Mouse (Mus musculus): ENCODE results near the gene Kcnk7. TPM values are rescaled to one million over a fixed set of nuclear protein-coding genes. Genes with fewer than 3 reads are reported as not detected.

Kcnk7 gene
- 0.97 and 1.0 TPM in 2 replicates for polyA plus RNA-seq (2012; rRNA removed)

DNA sequence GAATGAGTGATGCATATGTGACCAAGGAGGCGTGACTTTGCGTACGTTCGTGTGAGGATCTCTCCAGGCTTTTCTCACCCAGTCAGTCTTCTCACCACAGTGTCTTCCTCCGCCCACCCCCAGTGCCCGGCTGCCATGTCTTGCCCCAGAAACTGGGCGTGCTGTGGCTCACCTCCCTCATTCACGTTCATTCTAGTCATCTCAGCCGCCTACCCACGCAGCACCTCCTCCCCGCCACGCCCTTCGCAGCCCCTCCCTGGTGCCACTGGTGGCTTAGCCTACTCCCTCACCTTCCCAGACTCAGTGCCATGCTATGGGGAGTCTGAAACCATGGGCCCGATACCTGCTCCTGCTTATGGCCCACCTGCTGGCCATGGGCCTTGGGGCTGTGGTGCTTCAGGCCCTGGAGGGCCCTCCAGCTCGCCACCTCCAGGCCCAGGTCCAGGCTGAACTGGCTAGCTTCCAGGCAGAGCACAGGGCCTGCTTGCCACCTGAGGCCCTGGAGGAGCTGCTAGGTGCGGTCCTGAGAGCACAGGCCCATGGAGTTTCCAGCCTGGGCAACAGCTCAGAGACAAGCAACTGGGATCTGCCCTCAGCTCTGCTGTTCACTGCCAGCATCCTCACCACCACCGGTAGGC, at the start of gene Kcnk7:
Gene Kcnk7 (plus strand): TSS at position 205 of the 638 bp plus-strand sequence.
- no peak within 1 kb of the TSS for H3K4me3 ChIP-seq (ENCODE audit: control insufficient read depth, insufficient read depth, low read length)
- no peaks in the 10 kb centered on the region for H3K27me3 ChIP-seq (ENCODE audit: control insufficient read depth, insufficient read depth, low read length)
- peaks cover 36% of the 10 kb centered on the region for H3K36me3 ChIP-seq (ENCODE audit: control insufficient read depth, insufficient read depth, low read length)
- peak; percentile 25 for DNase-seq
- TF ChIP-seq CTCF (IDR thresholded peaks at IDR 0.05; ENCODE audit: borderline replicate concordance, control insufficient read depth, extremely low read depth, insufficient read depth, low read length, poor library complexity) (no peak), POLR2A (IDR thresholded peaks at IDR 0.05; ENCODE audit: control insufficient read depth, extremely low read depth, insufficient read depth, low read length, poor library complexity) (no peak)
- WGBS, result 76% methylated on average over 17 of the region's 17 CpGs
- peak within 1 kb of the TSS; percentile 52 for H3K27ac ChIP-seq (ENCODE audit: control insufficient read depth, insufficient read depth, low read length)
- H3K4me1 ChIP-seq (replicated peaks; ENCODE audit: control insufficient read depth, insufficient read depth, low read length), result peaks cover 22% of the 10 kb centered on the region

DNA sequence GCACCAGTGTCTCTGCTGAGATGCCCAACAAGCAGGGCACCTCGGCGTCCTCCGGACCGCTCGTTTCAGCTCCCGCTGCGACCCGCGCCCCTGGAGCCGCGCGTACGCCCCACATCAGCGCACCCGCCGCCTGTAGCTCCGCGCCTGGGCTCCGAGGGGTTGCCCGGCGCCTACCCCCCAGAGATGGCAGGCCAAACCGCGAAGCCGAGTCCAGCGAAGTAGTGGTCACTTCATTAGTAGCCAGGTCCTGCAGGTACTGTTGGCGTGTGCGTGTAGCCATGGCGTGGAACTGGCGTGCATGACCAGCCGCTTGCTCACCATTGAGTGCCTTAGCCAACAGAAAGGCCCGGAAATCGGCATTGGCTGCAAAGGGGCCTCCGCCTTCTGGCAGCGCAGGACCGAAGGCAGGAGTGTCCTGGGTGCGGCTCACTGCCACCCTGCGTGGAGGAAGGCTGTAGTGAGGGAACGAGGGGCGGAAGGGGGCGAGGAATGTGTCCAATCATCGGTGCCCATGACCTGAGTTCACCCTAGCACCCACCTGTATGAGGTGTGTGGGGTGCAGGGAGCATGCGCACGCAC, 49.4 kb upstream of the Kcnk7 start:
- TF ChIP-seq POLR2A (IDR thresholded peaks at IDR 0.05; ENCODE audit: control insufficient read depth, extremely low read depth, insufficient read depth, low read length, poor library complexity) (no peak), CTCF (IDR thresholded peaks at IDR 0.05; ENCODE audit: borderline replicate concordance, control insufficient read depth, extremely low read depth, insufficient read depth, low read length, poor library complexity) (no peak)
- no peak for DNase-seq
- no peaks in the 10 kb centered on the region for H3K27me3 ChIP-seq (ENCODE audit: control insufficient read depth, insufficient read depth, low read length)
- H3K4me1 ChIP-seq (replicated peaks; ENCODE audit: control insufficient read depth, insufficient read depth, low read length), result no peaks in the 10 kb centered on the region
- peaks cover 53% of the 10 kb centered on the region for H3K36me3 ChIP-seq (ENCODE audit: control insufficient read depth, insufficient read depth, low read length)
- 93% methylated on average over 43 of the region's 43 CpGs for WGBS
- H3K4me3 ChIP-seq (ENCODE audit: control insufficient read depth, insufficient read depth, low read length), result no peak overlapping the region
- H3K27ac ChIP-seq (ENCODE audit: control insufficient read depth, insufficient read depth, low read length), result no peak overlapping the region

DNA sequence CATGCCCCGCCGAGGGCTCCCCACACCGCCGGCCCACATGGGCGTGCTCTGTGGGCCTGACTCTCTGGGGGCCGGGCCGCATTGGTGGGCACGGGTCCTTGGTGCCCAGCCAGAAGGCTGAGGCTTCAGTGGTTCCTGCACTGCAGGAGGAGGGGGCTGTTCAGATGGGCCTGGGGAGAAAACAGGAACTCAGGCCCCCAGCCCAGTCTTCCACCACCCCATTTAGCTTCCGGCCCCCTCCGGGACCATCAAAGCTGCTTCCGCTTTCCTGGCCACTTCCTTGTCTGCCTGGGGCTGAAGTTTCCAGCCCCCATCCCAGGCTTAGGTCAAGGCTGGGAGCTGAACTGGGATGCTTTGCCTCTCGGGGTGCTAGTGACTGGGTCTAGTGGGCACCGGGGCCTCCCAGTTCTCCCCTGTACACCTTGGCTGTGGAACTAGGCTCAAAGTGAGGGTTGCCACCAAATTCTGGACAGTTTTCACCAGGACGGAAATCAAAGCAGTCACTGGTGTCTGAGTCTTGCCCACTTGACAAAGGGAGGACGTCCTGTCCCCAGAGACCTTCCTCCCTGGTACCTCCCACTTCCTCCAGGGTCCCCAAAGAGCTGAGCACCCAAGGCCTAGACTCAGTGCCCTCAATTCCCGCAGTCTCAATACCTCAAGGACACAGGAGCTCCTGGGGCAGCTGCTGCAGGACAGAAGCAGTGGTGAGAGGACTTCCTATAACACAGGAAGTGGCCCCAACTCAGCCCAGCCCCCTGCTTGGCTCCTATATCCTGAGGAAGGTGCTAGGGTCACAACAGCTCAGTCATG, 43.0 kb upstream of the Kcnk7 start:
- peaks cover 33% of the 10 kb centered on the region for H3K4me1 ChIP-seq (replicated peaks; ENCODE audit: control insufficient read depth, insufficient read depth, low read length)
- peak; percentile 71 for DNase-seq
- 0 out of 2 replicates have a peak, but pooled peaks have one; percentile 14 for TF ChIP-seq POLR2A (IDR thresholded peaks at IDR 0.05; ENCODE audit: control insufficient read depth, extremely low read depth, insufficient read depth, low read length, poor library complexity)
- no peak for TF ChIP-seq CTCF (IDR thresholded peaks at IDR 0.05; ENCODE audit: borderline replicate concordance, control insufficient read depth, extremely low read depth, insufficient read depth, low read length, poor library complexity)
- H3K4me3 ChIP-seq (ENCODE audit: control insufficient read depth, insufficient read depth, low read length), result peak overlapping the region; percentile 43
- WGBS, result 9% methylated on average over 16 of the region's 16 CpGs
- no peaks in the 10 kb centered on the region for H3K27me3 ChIP-seq (ENCODE audit: control insufficient read depth, insufficient read depth, low read length)
- H3K36me3 ChIP-seq (ENCODE audit: control insufficient read depth, insufficient read depth, low read length), result peaks cover 17% of the 10 kb centered on the region
- H3K27ac ChIP-seq (ENCODE audit: control insufficient read depth, insufficient read depth, low read length), result peak overlapping the region; percentile 86

DNA sequence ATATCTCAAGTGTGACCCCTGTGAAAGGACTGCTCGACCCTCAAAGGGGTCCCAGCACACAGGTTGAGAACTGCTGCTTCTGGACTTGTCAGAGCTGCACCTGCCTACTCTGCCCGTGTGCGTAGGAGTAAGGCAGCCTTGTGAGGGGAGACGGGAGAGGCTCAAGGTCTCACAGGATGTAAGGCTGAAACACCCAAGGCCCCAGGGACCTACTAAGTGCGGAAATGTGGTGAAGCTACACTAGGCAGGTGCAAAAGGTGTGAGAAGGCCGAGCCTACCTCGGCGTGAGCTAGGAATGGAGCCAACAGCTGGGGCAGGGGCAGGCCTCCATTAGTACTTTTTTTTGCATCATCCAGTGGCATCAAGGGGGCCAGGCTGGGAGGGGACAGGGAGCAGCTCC, 41.9 kb upstream of the Kcnk7 start:
- Histone ChIP-seq H3K36me3 (ENCODE audit: control insufficient read depth, insufficient read depth, low read length) (peaks cover 15% of the 10 kb centered on the region), H3K4me3 (ENCODE audit: control insufficient read depth, insufficient read depth, low read length) (peak overlapping the region; percentile 75), H3K27ac (ENCODE audit: control insufficient read depth, insufficient read depth, low read length) (peak overlapping the region; percentile 86), H3K4me1 (replicated peaks; ENCODE audit: control insufficient read depth, insufficient read depth, low read length) (peaks cover 33% of the 10 kb centered on the region), H3K27me3 (ENCODE audit: control insufficient read depth, insufficient read depth, low read length) (no peaks in the 10 kb centered on the region)
- no peak for TF ChIP-seq CTCF (IDR thresholded peaks at IDR 0.05; ENCODE audit: borderline replicate concordance, control insufficient read depth, extremely low read depth, insufficient read depth, low read length, poor library complexity)
- TF ChIP-seq POLR2A (IDR thresholded peaks at IDR 0.05; ENCODE audit: control insufficient read depth, extremely low read depth, insufficient read depth, low read length, poor library complexity), result no peak
- WGBS, result 18% methylated on average over 8 of the region's 8 CpGs
- DNase-seq, result peak; percentile 53

DNA sequence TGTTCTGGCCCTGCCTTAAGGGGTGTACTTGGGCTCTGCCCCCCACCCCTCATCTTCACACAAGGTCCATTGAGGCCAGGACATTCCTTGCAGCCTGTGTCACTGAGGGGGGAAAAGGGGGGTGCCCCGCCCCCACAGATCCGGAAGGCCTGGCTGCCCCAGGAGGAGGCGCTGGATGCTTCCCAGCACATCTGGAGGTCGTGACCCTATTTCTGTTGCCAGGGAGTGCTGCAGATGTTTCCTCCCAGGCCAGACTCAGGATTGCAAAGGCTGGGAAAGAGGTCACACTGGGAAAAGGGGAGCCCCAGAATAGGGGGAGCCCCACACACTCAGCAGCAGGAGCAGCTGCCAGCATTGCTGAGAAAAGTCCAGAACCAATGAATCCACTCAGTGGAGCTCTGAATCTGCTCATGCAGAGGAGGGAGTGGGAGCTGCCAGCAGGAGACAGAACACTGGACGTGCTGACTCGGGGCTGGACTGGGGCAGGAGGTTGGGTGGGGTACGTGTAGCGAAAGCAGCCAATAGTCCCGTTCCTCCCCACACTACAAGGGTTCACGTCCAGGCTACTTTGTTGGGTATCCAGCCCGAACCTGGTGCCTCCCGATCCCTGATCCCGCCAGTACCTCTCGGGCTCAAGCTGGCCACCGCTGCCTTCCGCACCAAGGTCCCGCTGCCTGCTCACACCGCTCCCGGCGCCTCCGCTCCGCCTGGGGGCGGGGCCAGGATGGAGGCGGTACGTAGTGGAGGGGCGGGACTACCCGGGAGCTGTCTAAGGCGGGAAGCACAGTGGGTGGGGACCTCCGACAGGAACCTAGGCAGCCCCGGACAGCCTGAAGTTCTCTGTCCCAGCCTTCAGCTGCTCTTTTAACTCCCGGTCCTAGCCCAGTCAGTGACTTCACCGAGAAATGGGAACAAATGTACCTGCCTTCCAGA, 40.9 kb upstream of the Kcnk7 start, which contains the start of gene Sipa1:
Gene Sipa1 (minus strand): TSS at position 727 of the 933 bp plus-strand sequence.
- H3K27me3 ChIP-seq (ENCODE audit: control insufficient read depth, insufficient read depth, low read length), result no peaks in the 10 kb centered on the region
- H3K36me3 ChIP-seq (ENCODE audit: control insufficient read depth, insufficient read depth, low read length), result peaks cover 15% of the 10 kb centered on the region
- TF ChIP-seq CTCF (IDR thresholded peaks at IDR 0.05; ENCODE audit: borderline replicate concordance, control insufficient read depth, extremely low read depth, insufficient read depth, low read length, poor library complexity) (peak; percentile 57; the same call in 1 of the 2 replicates), POLR2A (IDR thresholded peaks at IDR 0.05; ENCODE audit: control insufficient read depth, extremely low read depth, insufficient read depth, low read length, poor library complexity) (peak; percentile 92)
- peak; percentile 98 for DNase-seq
- WGBS, result 2% methylated on average over 32 of the region's 32 CpGs
- H3K4me3 ChIP-seq (ENCODE audit: control insufficient read depth, insufficient read depth, low read length), result peak within 1 kb of the TSS; percentile 75
- H3K4me1 ChIP-seq (replicated peaks; ENCODE audit: control insufficient read depth, insufficient read depth, low read length), result peaks cover 33% of the 10 kb centered on the region
- H3K27ac ChIP-seq (ENCODE audit: control insufficient read depth, insufficient read depth, low read length), result peak within 1 kb of the TSS; percentile 86

Measured in thymus, adult 2 months (tissue).